Mouse (Mus musculus) bone marrow macrophage, adult 2 months (primary cell): Measurements from ENCODE around the gene Fyb.

ENCODE experiments used
- CTCF ChIP-seq: IDR thresholded peaks from 2 replicates; pipeline ENCODE4 v1.5.1; 2012; ENCODE audit warnings: low read depth, mild to moderate bottlenecking, low read length, moderate library complexity
- POLR2A ChIP-seq: IDR thresholded peaks from 2 replicates; pipeline ENCODE4 v1.6.1; 2012; ENCODE audit warnings: mild to moderate bottlenecking, low read depth, low read length, borderline replicate concordance

- TF ChIP-seq CTCF (no peak), POLR2A (no peak)
Measured at GRCm38 (mm10) chr15:6551875-6552274, 29.2 kb downstream of the Fyb start.
